8 mouse cellular contexts compared by ENCODE assay signal in genomic region chr13:23750839-23751477, GRCm38 (mm10). TPM values are rescaled to one million over a fixed set of nuclear protein-coding genes. Genes with fewer than 3 reads are reported as not detected.
DNase-seq lines count a peak whose midpoint lies in the region; ATAC-seq and TF ChIP-seq lines count a peak whose summit lies in the region.
"Not testable (repeated sequence)": the region's sequence is repeated elsewhere in the genome, so short reads cannot be mapped to it uniquely, and the experiment has no call there.

Hist1h2ab (plus strand) TSS chr13:23751126.

- peak; percentile 57 for ATAC-seq in forebrain, postnatal 0 days
- ATAC-seq in hindbrain, embryonic 11.5 days (ENCODE audit: low FRiP score), result peak; percentile 52
- peak; percentile 44 for ATAC-seq in lung, embryonic 15.5 days (ENCODE audit: borderline replicate concordance, extremely low read depth, low FRiP score, low TSS enrichment)
- ATAC-seq in neural tube, embryonic 13.5 days (ENCODE audit: low read depth), result peak; percentile 40; the same call in 1 of the 2 replicates

- peak within 1 kb of the TSS; percentile 62 for H3K9ac ChIP-seq in forebrain, postnatal 0 days
- peak within 1 kb of the TSS; percentile 49; the same call in 1 of the 2 replicates for H3K9ac ChIP-seq in hindbrain, embryonic 11.5 days (ENCODE audit: low read depth, low read length)
- peak within 1 kb of the TSS; percentile 44 for H3K9ac ChIP-seq in lung, embryonic 15.5 days
- H3K9ac ChIP-seq in neural tube, embryonic 13.5 days, result peak within 1 kb of the TSS; percentile 66

- not testable (repeated sequence) for H3K27me3 ChIP-seq in forebrain, postnatal 0 days (ENCODE audit: insufficient read depth, low read length); hindbrain, embryonic 11.5 days (ENCODE audit: control insufficient read depth, insufficient read depth, low read length); lung, embryonic 15.5 days; neural tube, embryonic 13.5 days

- TF ChIP-seq CTCF in forebrain, postnatal 0 days (IDR thresholded peaks at IDR 0.05; ENCODE audit: low read depth), result 0 out of 2 replicates have a peak, but pooled peaks have one; percentile 15

- peak within 1 kb of the TSS; percentile 40 for H3K4me3 ChIP-seq in forebrain, postnatal 0 days (ENCODE audit: low read depth, low read length)
- peak within 1 kb of the TSS; percentile 39 for H3K4me3 ChIP-seq in hindbrain, embryonic 11.5 days (ENCODE audit: low read depth, low read length)
- H3K4me3 ChIP-seq in lung, embryonic 15.5 days, result peak within 1 kb of the TSS; percentile 44
- peak within 1 kb of the TSS; percentile 45 for H3K4me3 ChIP-seq in neural tube, embryonic 13.5 days

- peak within 1 kb of the TSS; percentile 93 for H3K27ac ChIP-seq in forebrain, postnatal 0 days (ENCODE audit: low read depth, low read length)
- H3K27ac ChIP-seq in hindbrain, embryonic 11.5 days (ENCODE audit: low read depth, low read length), result peak within 1 kb of the TSS; percentile 90
- H3K27ac ChIP-seq in lung, embryonic 15.5 days, result peak within 1 kb of the TSS; percentile 98
- H3K27ac ChIP-seq in neural tube, embryonic 13.5 days (replicated peaks), result peak within 1 kb of the TSS; percentile 95

- not testable (repeated sequence) for H3K9me3 ChIP-seq in forebrain, postnatal 0 days (ENCODE audit: low read length); hindbrain, embryonic 11.5 days (ENCODE audit: control insufficient read depth, low read length); lung, embryonic 15.5 days; neural tube, embryonic 13.5 days

- not testable (repeated sequence) for H3K4me1 ChIP-seq in forebrain, postnatal 0 days (ENCODE audit: insufficient read depth); hindbrain, embryonic 11.5 days (replicated peaks; ENCODE audit: control insufficient read depth, insufficient read depth, low read length)
- peaks cover 30% of the 10 kb centered on the region for H3K4me1 ChIP-seq in lung, embryonic 15.5 days
- peaks cover 29% of the 10 kb centered on the region for H3K4me1 ChIP-seq in neural tube, embryonic 13.5 days (replicated peaks)

- peak within 1 kb of the TSS; percentile 69 for H3K4me2 ChIP-seq in forebrain, postnatal 0 days (ENCODE audit: low read depth)
- peak within 1 kb of the TSS; percentile 54 for H3K4me2 ChIP-seq in hindbrain, embryonic 11.5 days (replicated peaks; ENCODE audit: low read depth, low read length)
- H3K4me2 ChIP-seq in lung, embryonic 15.5 days, result peak within 1 kb of the TSS; percentile 59
- H3K4me2 ChIP-seq in neural tube, embryonic 13.5 days, result peak within 1 kb of the TSS; percentile 67

- not testable (repeated sequence) for H3K36me3 ChIP-seq in forebrain, postnatal 0 days (ENCODE audit: insufficient read depth); hindbrain, embryonic 11.5 days (ENCODE audit: control insufficient read depth, insufficient read depth, low read length); lung, embryonic 15.5 days; neural tube, embryonic 13.5 days

- under 1% methylated on average over 26 of the region's 47 CpGs for WGBS in forebrain, postnatal 0 days
- 1% methylated on average over 25 of the region's 47 CpGs for WGBS in hindbrain, embryonic 11.5 days
- WGBS in lung, embryonic 15.5 days, result under 1% methylated on average over 32 of the region's 47 CpGs
- WGBS in neural tube, embryonic 13.5 days, result 2% methylated on average over 33 of the region's 47 CpGs

- DNase-seq in MN1 (ENCODE audit: low spot score), result peak; percentile 74
- DNase-seq in cerebellum, adult 9-10 months, result peak; percentile 80
- DNase-seq in forebrain, postnatal 0 days, result peak; percentile 80
- DNase-seq in hindbrain, embryonic 11.5 days (ENCODE audit: low spot score), result peak; percentile 74
- DNase-seq in layer of hippocampus, postnatal 10 days (ENCODE audit: low spot score in 2 of 2), result peak in 1 of 2 experiments; percentile 57
- peak; percentile 44 to 58 for DNase-seq in thymus, adult 18-20 months

RNA-seq across cellular contexts. Expression of gene Hist1h2ab, which starts in this region (rescaled TPM):
- 305 and 340 TPM in 2 replicates for total RNA-seq in forebrain, postnatal 0 days (2014; rRNA removed)
- 4.4 and 6.7 TPM in 2 replicates for polyA plus RNA-seq in forebrain, postnatal 0 days (2015; fragmentation: Nextera tagmentation; extraction: Ambion mirVana)
- polyA plus RNA-seq in hindbrain, embryonic 11.5 days (2014; fragmentation: Nextera tagmentation; extraction: Ambion mirVana), result 42.5 and 50.0 TPM in 2 replicates
- 10 to 100 TPM; 65.7 to 68.4 TPM for total RNA-seq in layer of hippocampus, postnatal 10 days (2021)
- 74.3 and 83.5 TPM in 2 replicates for polyA plus RNA-seq in lung, embryonic 15.5 days (2015; fragmentation: Nextera tagmentation; extraction: Ambion mirVana)
- polyA plus RNA-seq in neural tube, embryonic 13.5 days (2015; fragmentation: Nextera tagmentation; extraction: Ambion mirVana), result 5.1 and 9.7 TPM in 2 replicates
